Mouse (Mus musculus): ENCODE results near the gene Pomt2.

Gene Pomt2

DNA sequence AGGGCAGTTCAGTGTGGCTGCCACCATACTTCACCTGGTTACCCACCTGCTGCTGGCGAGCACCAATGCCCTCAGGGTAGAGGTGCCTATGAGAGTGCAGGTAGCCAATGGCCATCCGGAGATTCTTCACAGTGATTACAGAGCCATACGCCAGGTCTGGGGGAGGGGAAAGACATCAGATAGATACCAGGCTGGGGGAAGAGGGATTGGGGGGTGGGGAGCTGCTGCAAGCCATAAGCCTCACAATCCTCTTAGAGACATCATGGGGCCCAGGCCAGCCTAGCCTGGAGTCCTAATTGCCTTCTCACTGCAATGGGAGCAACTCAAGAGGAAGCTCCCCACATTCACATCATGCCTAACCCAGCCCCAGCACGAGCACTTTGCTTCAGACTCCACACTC lies 20.5 kb downstream of the Pomt2 start:
- no peak for DNase-seq (ENCODE audit: low spot score)

DNA sequence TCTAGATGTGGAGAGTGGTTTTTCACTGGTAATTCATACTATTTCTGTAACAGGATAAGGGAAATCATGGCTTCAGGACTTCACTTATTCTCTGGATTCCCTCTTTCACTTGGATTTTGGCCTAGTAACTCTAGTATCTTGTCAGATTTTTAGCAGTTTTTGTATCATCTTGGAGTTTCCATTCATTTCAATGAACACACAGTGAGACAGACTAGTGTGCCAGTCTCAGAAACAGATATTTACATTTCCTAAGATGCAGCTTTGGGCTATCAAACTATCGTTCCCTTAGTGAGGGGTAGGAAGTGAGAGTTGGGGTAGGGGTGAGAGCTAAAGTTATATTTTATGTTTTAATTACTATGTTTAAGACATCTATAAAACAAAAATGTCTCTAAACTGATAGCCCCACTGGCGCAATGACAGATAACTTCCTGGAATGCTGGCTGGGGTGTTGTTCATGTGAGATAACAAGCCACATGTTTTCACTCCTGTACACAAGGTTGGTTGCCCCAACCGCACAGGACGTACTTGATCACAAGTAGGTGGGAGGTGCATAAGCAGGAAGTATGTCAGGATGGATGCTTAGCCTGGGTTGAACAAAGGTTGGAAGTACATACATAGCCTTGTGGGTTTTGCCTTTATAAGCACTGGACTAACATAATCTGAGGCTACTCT lies 25.7 kb downstream of the Pomt2 start:
- DNase-seq (ENCODE audit: low spot score) = no peak

- DNase-seq (ENCODE audit: low spot score) = no peak
Observed at GRCm38 (mm10) chr12:87107357-87107977, 40.3 kb downstream of the Pomt2 start.

DNA sequence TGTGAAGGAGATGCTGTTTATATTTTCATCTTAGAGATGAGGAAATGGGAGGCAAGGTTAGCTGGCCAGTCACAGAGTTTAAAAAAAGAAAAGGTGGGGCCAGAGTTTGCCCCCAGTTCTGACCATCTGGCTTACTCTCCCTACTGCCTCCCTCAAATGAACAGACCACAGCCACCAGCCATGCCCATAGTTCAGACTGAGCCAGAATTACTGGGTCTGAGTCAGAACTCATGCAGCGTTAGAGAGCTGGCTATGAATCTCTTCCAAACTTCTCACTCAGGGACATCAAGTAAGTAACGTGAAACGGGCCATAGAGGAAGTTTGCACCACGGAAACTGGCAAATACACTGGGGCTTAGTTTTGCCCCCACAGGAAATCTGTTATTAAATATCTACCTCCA lies 43.0 kb downstream of the Pomt2 start:
- DNase-seq (ENCODE audit: low spot score) = no peak

- no peak for DNase-seq (ENCODE audit: low spot score)
Observed at GRCm38 (mm10) chr12:87103471-87103870, 44.3 kb downstream of the Pomt2 start.

DNA sequence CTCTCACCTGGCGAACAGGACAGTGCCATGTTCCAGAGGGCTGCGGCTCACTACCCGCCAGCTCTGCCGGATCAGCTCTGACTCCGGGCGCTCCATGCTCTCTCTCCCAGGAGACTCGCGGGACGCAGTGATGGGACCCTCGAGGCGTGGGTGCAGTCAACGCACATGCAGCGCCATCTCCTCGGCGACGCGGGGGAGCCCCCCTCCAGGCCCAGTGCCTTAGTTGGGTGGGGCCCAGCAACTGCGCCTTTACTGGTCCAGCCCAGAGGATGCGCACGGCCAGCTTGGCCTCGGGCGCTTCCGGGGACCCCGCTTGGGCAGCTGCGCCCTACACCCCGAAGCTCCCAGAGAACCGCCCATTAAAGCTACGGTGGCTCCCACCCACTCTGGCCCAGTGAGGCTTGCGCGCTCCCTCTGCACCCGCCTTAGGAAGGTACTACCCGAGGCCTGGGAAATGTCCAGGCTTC lies 45.6 kb downstream of the Pomt2 start, which contains the start of gene Ngb:
Gene Ngb, minus strand, starts transcription at position 375 of the 467 bp plus-strand sequence.
- DNase-seq (ENCODE audit: low spot score) = no peak

- DNase-seq (ENCODE audit: low spot score) = no peak
Observed at GRCm38 (mm10) chr12:87100331-87100730, 47.4 kb downstream of the Pomt2 start.

DNA sequence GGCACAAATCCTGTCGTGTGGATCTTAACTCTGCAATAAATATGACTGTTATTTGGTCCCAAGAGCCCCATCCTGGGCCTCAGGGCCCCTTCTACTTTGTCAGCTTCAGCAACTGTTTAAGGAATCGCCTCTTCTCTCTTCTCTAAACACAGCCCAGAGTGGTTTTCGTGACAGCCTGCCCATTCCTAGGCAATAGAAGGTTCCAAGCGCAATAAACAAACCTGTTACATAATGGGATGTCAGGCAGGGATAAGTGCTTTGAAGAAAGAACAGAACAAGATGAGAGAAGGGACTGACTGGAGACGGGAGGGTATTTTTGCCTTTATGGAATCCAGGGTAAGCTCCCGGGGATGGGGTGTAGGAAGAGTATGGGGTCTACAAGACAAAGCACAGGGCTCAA lies 54.1 kb downstream of the Pomt2 start:
- DNase-seq (ENCODE audit: low spot score) = no peak

- DNase-seq (ENCODE audit: low spot score) = peak; percentile 19
Observed at GRCm38 (mm10) chr12:87093249-87093648, 54.5 kb downstream of the Pomt2 start.

- DNase-seq (ENCODE audit: low spot score) = no peak
Observed at GRCm38 (mm10) chr12:87091916-87092315, 55.9 kb downstream of the Pomt2 start.

DNA sequence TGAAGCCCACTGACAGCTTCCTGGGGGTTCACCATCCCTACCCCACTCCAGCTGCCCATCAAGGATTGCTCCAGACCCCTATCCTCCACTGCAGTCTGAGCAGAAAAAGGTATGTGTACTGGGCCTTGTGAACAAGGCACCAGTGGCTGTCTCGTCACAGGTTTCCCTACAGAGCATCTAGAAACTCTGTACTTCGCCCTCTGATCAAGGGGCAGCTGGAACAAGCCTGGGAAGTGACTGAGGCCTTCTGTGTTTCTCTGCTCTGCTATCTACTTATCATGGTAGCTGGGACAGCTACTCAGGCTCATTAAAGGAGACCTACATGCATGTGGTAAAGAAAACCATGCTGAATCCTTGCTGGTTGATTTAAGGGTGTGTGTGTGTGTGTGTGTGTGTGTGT lies 58.1 kb downstream of the Pomt2 start:
- no peak for DNase-seq (ENCODE audit: low spot score)

GRCm38 (mm10) chr12:87089255-87089654 lies 58.5 kb downstream of the Pomt2 start:
- DNase-seq (ENCODE audit: low spot score) = no peak

DNA sequence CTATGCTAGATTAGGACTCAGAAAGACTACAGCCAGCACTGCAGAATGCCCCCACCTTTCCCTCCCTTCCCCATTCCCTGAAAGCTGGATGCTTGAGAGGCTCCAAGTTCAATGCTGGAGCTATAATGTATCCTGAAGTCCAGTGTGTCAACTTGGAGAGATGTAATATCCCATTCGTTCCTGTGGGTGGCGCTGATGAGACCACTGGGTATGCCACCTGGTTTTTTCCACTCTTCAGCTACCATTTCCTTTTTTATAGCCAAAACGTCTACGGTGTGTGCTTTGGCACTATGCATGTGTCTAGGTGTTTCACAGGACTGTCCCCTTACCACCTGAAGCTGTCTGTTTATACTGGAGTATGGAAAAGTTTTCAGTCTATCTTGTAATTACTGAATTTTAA lies 59.4 kb downstream of the Pomt2 start:
- DNase-seq (ENCODE audit: low spot score) = no peak

GRCm38 (mm10) chr12:87087236-87087635 lies 60.5 kb downstream of the Pomt2 start:
- DNase-seq (ENCODE audit: low spot score) = no peak

GRCm38 (mm10) chr12:87082797-87083196 lies 65.0 kb downstream of the Pomt2 start:
- DNase-seq (ENCODE audit: low spot score) = no peak

DNA sequence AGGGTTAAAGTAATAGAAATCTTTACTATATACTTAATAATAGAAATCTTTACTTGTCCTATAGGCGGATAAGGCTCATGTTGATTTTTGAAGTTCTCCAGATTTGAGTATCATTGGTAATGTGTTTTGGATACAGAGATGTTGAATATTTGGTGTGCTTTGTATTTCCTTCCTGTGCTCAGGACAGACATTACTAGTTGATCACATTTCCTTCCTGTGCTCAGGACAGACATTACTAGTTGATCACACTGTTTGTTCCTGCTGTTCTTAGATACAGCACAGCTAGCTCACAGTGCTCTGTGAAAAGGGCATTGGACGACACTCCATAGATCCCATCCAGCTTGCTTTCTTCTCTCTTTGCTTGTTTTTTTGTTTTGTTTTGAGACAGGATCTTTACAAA lies 71.2 kb downstream of the Pomt2 start:
- no peak for DNase-seq (ENCODE audit: low spot score)

DNA sequence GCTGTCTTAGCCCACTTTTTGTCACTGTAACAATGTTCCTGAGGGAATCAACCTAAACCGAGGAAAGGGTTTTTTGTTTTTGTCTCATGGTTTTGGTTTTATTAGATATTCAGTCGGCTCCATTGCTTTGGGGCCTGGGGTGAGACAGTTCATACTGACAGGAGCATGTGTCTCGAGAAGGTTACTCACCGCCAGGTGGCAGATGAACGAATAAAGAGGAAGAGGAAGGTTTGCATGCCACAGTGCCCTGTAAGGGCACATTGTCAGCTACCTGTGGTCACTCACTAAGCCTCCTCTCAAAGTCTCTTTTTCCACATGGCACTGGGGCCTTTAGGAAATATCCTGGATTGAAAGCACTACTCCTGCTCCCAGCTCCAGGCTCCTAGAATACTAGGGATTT lies 77.2 kb downstream of the Pomt2 start:
- no peak for DNase-seq (ENCODE audit: low spot score)

DNA sequence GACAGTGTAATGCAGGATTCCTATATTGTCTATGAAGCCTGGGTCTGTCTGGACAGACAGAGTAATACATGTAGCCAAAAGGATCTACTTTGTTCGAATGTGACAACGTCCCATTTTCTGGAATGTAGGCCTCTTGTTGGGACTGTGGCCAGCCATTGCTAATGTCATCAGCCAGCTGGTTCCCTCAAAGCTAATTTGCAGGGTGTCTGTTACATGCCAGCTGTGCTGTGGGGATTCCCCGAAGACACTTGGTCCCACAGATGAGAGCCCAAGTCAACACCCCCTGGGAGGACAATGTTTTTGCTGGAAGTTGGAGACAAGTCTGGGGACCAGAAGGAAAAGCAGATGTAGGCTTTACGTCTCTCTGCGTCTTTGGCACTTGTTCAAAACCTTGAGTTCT lies 81.3 kb downstream of the Pomt2 start:
- DNase-seq (ENCODE audit: low spot score) = no peak

DNA sequence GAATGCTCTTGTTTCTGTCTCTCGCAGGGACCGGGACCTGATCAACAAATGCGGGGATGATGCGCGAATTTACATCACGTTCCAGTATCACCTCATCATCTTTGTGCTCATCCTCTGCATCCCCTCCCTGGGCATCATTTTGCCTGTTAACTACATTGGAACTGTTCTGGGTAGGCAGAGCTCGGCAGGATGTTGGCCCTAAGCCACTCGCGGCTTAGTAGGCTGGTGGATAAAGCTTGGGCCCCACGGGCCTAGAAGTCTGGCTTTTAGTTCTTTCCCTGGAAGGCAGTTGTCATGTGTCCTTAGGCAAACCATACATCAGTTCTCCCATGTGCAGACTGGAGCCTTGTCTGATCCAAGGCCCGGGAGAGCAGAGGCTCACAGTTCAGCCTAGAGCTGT lies 82.3 kb downstream of the Pomt2 start:
- DNase-seq (ENCODE audit: low spot score) = no peak

DNA sequence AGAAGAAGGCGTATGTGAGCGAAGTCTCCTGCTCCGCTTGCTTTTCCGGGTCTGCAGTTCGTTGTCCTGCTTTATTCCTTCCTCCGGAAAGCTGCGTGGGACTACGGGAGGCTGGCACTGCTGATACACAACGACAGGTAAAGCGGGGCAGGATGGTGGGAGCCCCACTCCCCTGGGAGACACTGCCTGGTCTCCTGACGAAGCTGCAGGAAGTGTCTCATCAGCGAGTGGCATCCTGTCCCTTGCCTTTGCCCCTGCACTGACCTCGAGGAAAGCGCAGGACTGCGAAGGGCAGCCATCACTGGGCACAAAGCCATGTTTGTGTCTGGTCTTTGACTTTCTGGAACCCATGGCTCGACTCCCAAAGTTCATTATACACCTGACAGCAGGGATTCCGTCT lies 90.7 kb downstream of the Pomt2 start:
- no peak for DNase-seq (ENCODE audit: low spot score)
